Mouse (Mus musculus): ENCODE measurements around the gene Ssh1.

Gene Ssh1

GRCm38 (mm10) chr5:113889912-113890311 is 103.8 kb downstream of the Ssh1 start:
- no peak for DNase-seq (ENCODE audit: low read depth, low spot score)

GRCm38 (mm10) chr5:113889181-113889906 is 104.3 kb downstream of the Ssh1 start:
- DNase-seq (ENCODE audit: low read depth, low spot score): no peak

- no peak for DNase-seq (ENCODE audit: low read depth, low spot score)
Measured at GRCm38 (mm10) chr5:113888186-113888795, 105.4 kb downstream of the Ssh1 start.

- no peak for DNase-seq (ENCODE audit: low read depth, low spot score)
Measured at GRCm38 (mm10) chr5:113887132-113887531, 106.6 kb downstream of the Ssh1 start.
